In genomic region chr4:116010186-116010585, GRCm38 (mm10) we compare ENCODE assay signal across 33 mouse cellular contexts. TPM values are rescaled to one million over a fixed set of nuclear protein-coding genes. Genes with fewer than 3 reads are reported as not detected.
A peak's percentile ranks its signal among the peaks of the same experiment; 100 is the strongest.
DNase-seq lines count a peak whose midpoint lies in the region; ATAC-seq lines count a peak whose summit lies in the region.
"Had no signal": no experiment of that assay in that cellular context is flagged by ENCODE, and none has a peak within 500 bp of the region (broad histone marks: within the 10 kb centered on the region; RNA-seq: fewer than 3 reads in every experiment).

No protein-coding gene starts in this region.

- DNase-seq in embryonic facial prominence, embryonic 14.5 days (ENCODE audit: low spot score), result peak; percentile 20
- no peak for DNase-seq in embryonic facial prominence, embryonic 10.5 days (ENCODE audit: low spot score)
- DNase-seq in induced T-regulatory cell, adult 2 months (ENCODE audit: low read depth), result peak; percentile 89
- DNase-seq in lung, adult 18-20 months, result no peak
- DNase-seq in right cerebral cortex, postnatal 25 days, result no peak
- DNase-seq in layer of hippocampus, adult 11-12 months (ENCODE audit: low spot score), result no peak
- DNase-seq: adrenal gland, postnatal 10 days; cerebellum, adult 11 months; cerebellum, adult 9-11 months; embryo, embryonic 11 days; gastrocnemius, postnatal 10 days; heart, adult 11 months; heart, postnatal 36 days; kidney, adult 9 months; kidney, postnatal 10 days; left cerebral cortex, postnatal 4 days; liver, postnatal 0 days; lung, postnatal 4 days; midbrain, embryonic 14.5 days; thymus, postnatal 36 days had no signal

- H3K27me3 ChIP-seq in embryonic facial prominence, embryonic 14.5 days (replicated peaks; ENCODE audit: control insufficient read depth, insufficient read depth, low read length), result peaks cover 11% of the 10 kb centered on the region
- H3K27me3 ChIP-seq in embryonic facial prominence, embryonic 10.5 days (replicated peaks; ENCODE audit: low read depth, poor library complexity, severe bottlenecking), result peaks cover 49% of the 10 kb centered on the region

- H3K9ac ChIP-seq in embryonic facial prominence, embryonic 14.5 days (ENCODE audit: low read depth, low read length), result no peak overlapping the region
- H3K9ac ChIP-seq: embryonic facial prominence, embryonic 13.5 days; heart, embryonic 15.5 days; hindbrain, embryonic 12.5 days; liver, embryonic 12.5 days; liver, postnatal 0 days; neural tube, embryonic 12.5 days had no signal

- H3K4me1 ChIP-seq in embryonic facial prominence, embryonic 14.5 days (ENCODE audit: control insufficient read depth, insufficient read depth, low read length), result no peaks in the 10 kb centered on the region
- H3K4me1 ChIP-seq in embryonic facial prominence, embryonic 10.5 days, result 0 out of 2 replicates have a peak, but pooled peaks cover 5% of the 10 kb centered on the region
- H3K4me1 ChIP-seq: hindbrain, embryonic 12.5 days; liver, embryonic 12.5 days; neural tube, embryonic 12.5 days had no signal

- 63% methylated on average over 8 of the region's 8 CpGs for WGBS in embryonic facial prominence, embryonic 14.5 days
- WGBS in embryonic facial prominence, embryonic 10.5 days, result 84% methylated on average over 8 of the region's 8 CpGs

- H3K4me2 ChIP-seq in embryonic facial prominence, embryonic 14.5 days (ENCODE audit: low read depth, low read length), result no peak overlapping the region
- H3K4me2 ChIP-seq: embryonic facial prominence, embryonic 13.5 days; heart, embryonic 15.5 days; hindbrain, embryonic 12.5 days; liver, embryonic 12.5 days; neural tube, embryonic 12.5 days had no signal

- H3K36me3 ChIP-seq in embryonic facial prominence, embryonic 14.5 days (ENCODE audit: control insufficient read depth, insufficient read depth, low read length), result no peaks in the 10 kb centered on the region
- H3K36me3 ChIP-seq in embryonic facial prominence, embryonic 10.5 days (replicated peaks), result no peaks in the 10 kb centered on the region
- H3K36me3 ChIP-seq: embryonic facial prominence, embryonic 13.5 days; heart, embryonic 10.5 days; heart, embryonic 15.5 days; hindbrain, embryonic 12.5 days; liver, embryonic 12.5 days; neural tube, embryonic 12.5 days had no signal

- ATAC-seq in embryonic facial prominence, embryonic 14.5 days (ENCODE audit: low read depth), result no peak
- ATAC-seq in CD4-positive, CD25-positive, alpha-beta regulatory T cell, adult 4 months, result peak; percentile 71
- ATAC-seq in neutrophil, adult 5-6 weeks (ENCODE audit: extremely low read depth, insufficient number of reproducible peaks, low FRiP score, poor library complexity, severe bottlenecking), result peak; percentile 49
- ATAC-seq: forebrain, embryonic 16.5 days; hindbrain, postnatal 0 days; intestine, postnatal 0 days; liver, embryonic 12.5 days; liver, postnatal 0 days; lung, postnatal 0 days had no signal

- H3K9me3 ChIP-seq in embryonic facial prominence, embryonic 14.5 days (ENCODE audit: control insufficient read depth, low read length), result no peaks in the 10 kb centered on the region
- no peaks in the 10 kb centered on the region for H3K9me3 ChIP-seq in embryonic facial prominence, embryonic 10.5 days
- H3K9me3 ChIP-seq: embryonic facial prominence, embryonic 13.5 days; heart, embryonic 10.5 days; heart, embryonic 15.5 days; hindbrain, embryonic 12.5 days; liver, embryonic 12.5 days; neural tube, embryonic 12.5 days had no signal

- no peak overlapping the region for H3K4me3 ChIP-seq in embryonic facial prominence, embryonic 14.5 days (ENCODE audit: low read depth, low read length)
- no peak overlapping the region for H3K4me3 ChIP-seq in embryonic facial prominence, embryonic 10.5 days
- H3K4me3 ChIP-seq: embryonic facial prominence, embryonic 13.5 days; erythroblast, embryonic 14.5 days; heart, embryonic 10.5 days; heart, embryonic 15.5 days; hindbrain, embryonic 12.5 days; liver, embryonic 12.5 days; neural tube, embryonic 12.5 days had no signal

- no peak overlapping the region for H3K27ac ChIP-seq in embryonic facial prominence, embryonic 14.5 days (replicated peaks; ENCODE audit: low read depth, low read length)
- no peak overlapping the region for H3K27ac ChIP-seq in embryonic facial prominence, embryonic 10.5 days (replicated peaks)
- H3K27ac ChIP-seq: embryonic facial prominence, embryonic 13.5 days; heart, embryonic 10.5 days; heart, embryonic 15.5 days; hindbrain, embryonic 12.5 days; hindbrain, postnatal 0 days; liver, embryonic 12.5 days; neural tube, embryonic 12.5 days had no signal

RNA-seq across cellular contexts. Expression of gene Faah, which starts 7.5 kb away (rescaled TPM):
- polyA plus RNA-seq in embryonic facial prominence, embryonic 14.5 days (2014; fragmentation: Nextera tagmentation; extraction: Ambion mirVana), result 3.8 and 4.5 TPM in 2 replicates
- polyA plus RNA-seq in embryonic facial prominence, embryonic 10.5 days (2016; fragmentation: Nextera tagmentation; extraction: Ambion mirVana), result 2.3 and 2.4 TPM in 2 replicates
- 10 to 100 TPM; 48.1 to 85.6 TPM for polyA plus RNA-seq in CD4-positive, CD25-positive, alpha-beta regulatory T cell, adult 4 months (2017; shearing (Covaris generic))
- 14.7 and 15.8 TPM in 2 replicates for total RNA-seq in neutrophil, adult 5-6 weeks (2017)

RNA-seq across cellular contexts. Expression of gene Nsun4, which starts 43.5 kb away (rescaled TPM):
- 17.7 and 20.2 TPM in 2 replicates for polyA plus RNA-seq in embryonic facial prominence, embryonic 14.5 days (2014; fragmentation: Nextera tagmentation; extraction: Ambion mirVana)
- 18.2 and 18.7 TPM in 2 replicates for polyA plus RNA-seq in embryonic facial prominence, embryonic 10.5 days (2016; fragmentation: Nextera tagmentation; extraction: Ambion mirVana)
- polyA plus RNA-seq in CD4-positive, CD25-positive, alpha-beta regulatory T cell, adult 4 months (2017; shearing (Covaris generic)), result 10 to 100 TPM; 24.1 to 32.9 TPM
- 30.7 and 49.6 TPM in 2 replicates for total RNA-seq in neutrophil, adult 5-6 weeks (2017)

Comparison
In these comparisons a context has a peak if more than half of its experiments do, and no peak if none do; other contexts are left out.
1. DNase-seq: peak in embryonic facial prominence, embryonic 14.5 days (single experiment) and induced T-regulatory cell, adult 2 months (single experiment); none in embryonic facial prominence, embryonic 10.5 days (single experiment), lung, adult 18-20 months (0 of 2), right cerebral cortex, postnatal 25 days (single experiment) and layer of hippocampus, adult 11-12 months (single experiment).